Mouse (Mus musculus): ENCODE data around the gene Spns3. TPM values are rescaled to one million over a fixed set of nuclear protein-coding genes. Genes with fewer than 3 reads are reported as not detected.
A peak's percentile ranks its signal among the peaks of the same experiment; 100 is the strongest.

Spns3 gene
- polyA plus RNA-seq, 1 experiment from 2014 or later: 0.99 TPM

- WGBS: 73% methylated on average over 3 of the region's 3 CpGs
- Histone ChIP-seq H3K4me2 (ENCODE audit: low read length) (no peak overlapping the region), H3K4me1 (replicated peaks; ENCODE audit: insufficient read depth, low read length) (no peaks in the 10 kb centered on the region), H3K36me3 (ENCODE audit: insufficient read depth, low read length) (no peaks in the 10 kb centered on the region), H3K9ac (ENCODE audit: low read depth, low read length) (no peak overlapping the region), H3K27me3 (ENCODE audit: insufficient read depth, low read length) (no peaks in the 10 kb centered on the region), H3K9me3 (replicated peaks; ENCODE audit: low read length) (no peaks in the 10 kb centered on the region), H3K4me3 (replicated peaks; ENCODE audit: low read depth, low read length) (no peak overlapping the region), H3K27ac (no peak overlapping the region)
- no peak for TF ChIP-seq CTCF (IDR thresholded peaks at IDR 0.05; ENCODE audit: low read depth)
- no peak for DNase-seq (ENCODE audit: low spot score)
- no peak for ATAC-seq (replicated peaks; ENCODE audit: low FRiP score, low read depth)
Observed at GRCm38 (mm10) chr11:72532890-72533289, 17.4 kb downstream of the Spns3 start.

- no peaks in the 10 kb centered on the region for H3K36me3 ChIP-seq (ENCODE audit: insufficient read depth, low read length)
- 60% methylated on average over 1 of the region's 1 CpGs for WGBS
- peak; percentile 56 for TF ChIP-seq CTCF (IDR thresholded peaks at IDR 0.05; ENCODE audit: low read depth)
- no peak overlapping the region for H3K4me2 ChIP-seq (ENCODE audit: low read length)
- no peak overlapping the region for H3K4me3 ChIP-seq (replicated peaks; ENCODE audit: low read depth, low read length)
- H3K4me1 ChIP-seq (replicated peaks; ENCODE audit: insufficient read depth, low read length): no peaks in the 10 kb centered on the region
- ATAC-seq (replicated peaks; ENCODE audit: low FRiP score, low read depth) (no peak), DNase-seq (ENCODE audit: low spot score) (peak; percentile 7)
- H3K9ac ChIP-seq (ENCODE audit: low read depth, low read length): no peak overlapping the region
- no peak overlapping the region for H3K27ac ChIP-seq
- H3K9me3 ChIP-seq (replicated peaks; ENCODE audit: low read length): no peaks in the 10 kb centered on the region
- H3K27me3 ChIP-seq (ENCODE audit: insufficient read depth, low read length): no peaks in the 10 kb centered on the region
Observed at GRCm38 (mm10) chr11:72531632-72532031, 18.7 kb downstream of the Spns3 start.

GRCm38 (mm10) chr11:72531144-72531543 is 19.2 kb downstream of the Spns3 start:
- Histone ChIP-seq H3K4me3 (replicated peaks; ENCODE audit: low read depth, low read length) (no peak overlapping the region), H3K4me1 (replicated peaks; ENCODE audit: insufficient read depth, low read length) (no peaks in the 10 kb centered on the region), H3K9ac (ENCODE audit: low read depth, low read length) (no peak overlapping the region), H3K27me3 (ENCODE audit: insufficient read depth, low read length) (no peaks in the 10 kb centered on the region), H3K36me3 (ENCODE audit: insufficient read depth, low read length) (no peaks in the 10 kb centered on the region), H3K27ac (no peak overlapping the region), H3K9me3 (replicated peaks; ENCODE audit: low read length) (no peaks in the 10 kb centered on the region), H3K4me2 (ENCODE audit: low read length) (no peak overlapping the region)
- DNase-seq (ENCODE audit: low spot score) (no peak), ATAC-seq (replicated peaks; ENCODE audit: low FRiP score, low read depth) (no peak)
- WGBS: 62% methylated on average over 5 of the region's 5 CpGs
- no peak for TF ChIP-seq CTCF (IDR thresholded peaks at IDR 0.05; ENCODE audit: low read depth)

GRCm38 (mm10) chr11:72526190-72526589 is 24.1 kb downstream of the Spns3 start:
- DNase-seq (ENCODE audit: low spot score): no peak
- ATAC-seq (replicated peaks; ENCODE audit: low FRiP score, low read depth): no peak
- Histone ChIP-seq H3K4me1 (replicated peaks; ENCODE audit: insufficient read depth, low read length) (no peaks in the 10 kb centered on the region), H3K27ac (no peak overlapping the region), H3K9me3 (replicated peaks; ENCODE audit: low read length) (no peaks in the 10 kb centered on the region), H3K4me3 (replicated peaks; ENCODE audit: low read depth, low read length) (no peak overlapping the region), H3K4me2 (ENCODE audit: low read length) (no peak overlapping the region), H3K9ac (ENCODE audit: low read depth, low read length) (no peak overlapping the region), H3K27me3 (ENCODE audit: insufficient read depth, low read length) (no peaks in the 10 kb centered on the region), H3K36me3 (ENCODE audit: insufficient read depth, low read length) (no peaks in the 10 kb centered on the region)
- 86% methylated on average over 4 of the region's 4 CpGs for WGBS
- TF ChIP-seq CTCF (IDR thresholded peaks at IDR 0.05; ENCODE audit: low read depth): no peak

- H3K27me3 ChIP-seq (ENCODE audit: insufficient read depth, low read length): no peaks in the 10 kb centered on the region
- no peak overlapping the region for H3K9ac ChIP-seq (ENCODE audit: low read depth, low read length)
- no peak overlapping the region for H3K4me2 ChIP-seq (ENCODE audit: low read length)
- no peaks in the 10 kb centered on the region for H3K36me3 ChIP-seq (ENCODE audit: insufficient read depth, low read length)
- TF ChIP-seq CTCF (IDR thresholded peaks at IDR 0.05; ENCODE audit: low read depth): no peak
- no peak overlapping the region for H3K27ac ChIP-seq
- H3K4me3 ChIP-seq (replicated peaks; ENCODE audit: low read depth, low read length): no peak overlapping the region
- DNase-seq (ENCODE audit: low spot score) (no peak), ATAC-seq (replicated peaks; ENCODE audit: low FRiP score, low read depth) (no peak)
- WGBS: 48% methylated on average over 4 of the region's 4 CpGs
- no peaks in the 10 kb centered on the region for H3K4me1 ChIP-seq (replicated peaks; ENCODE audit: insufficient read depth, low read length)
- H3K9me3 ChIP-seq (replicated peaks; ENCODE audit: low read length): no peaks in the 10 kb centered on the region
Observed at GRCm38 (mm10) chr11:72523711-72524110, 26.6 kb downstream of the Spns3 start.

- Histone ChIP-seq H3K4me1 (replicated peaks; ENCODE audit: insufficient read depth, low read length) (no peaks in the 10 kb centered on the region), H3K4me2 (ENCODE audit: low read length) (no peak overlapping the region), H3K9ac (ENCODE audit: low read depth, low read length) (no peak overlapping the region), H3K36me3 (ENCODE audit: insufficient read depth, low read length) (no peaks in the 10 kb centered on the region), H3K9me3 (replicated peaks; ENCODE audit: low read length) (no peaks in the 10 kb centered on the region), H3K4me3 (replicated peaks; ENCODE audit: low read depth, low read length) (no peak overlapping the region), H3K27ac (no peak overlapping the region), H3K27me3 (ENCODE audit: insufficient read depth, low read length) (no peaks in the 10 kb centered on the region)
- WGBS: 59% methylated on average over 5 of the region's 5 CpGs
- ATAC-seq (replicated peaks; ENCODE audit: low FRiP score, low read depth): no peak
- no peak for TF ChIP-seq CTCF (IDR thresholded peaks at IDR 0.05; ENCODE audit: low read depth)
- no peak for DNase-seq (ENCODE audit: low spot score)
Observed at GRCm38 (mm10) chr11:72522616-72523041, 27.7 kb downstream of the Spns3 start.

Measured in kidney, postnatal 0 days (tissue).